Mouse (Mus musculus) lung, adult 2 months (tissue): ENCODE results near the gene Alox5. TPM values are rescaled to one million over a fixed set of nuclear protein-coding genes. Genes with fewer than 3 reads are reported as not detected.

ENCODE experiments used
- DNase-seq: peaks from one replicate; pipeline ENCODE4 v3.0.0; 2022
- H3K4me1 ChIP-seq: fragments of 200-500 bp; 2 replicates; pipeline ENCODE4 v1.6.1; 2011; ENCODE audit warnings: low read length; ENCODE audit not compliant: control insufficient read depth, insufficient read depth
- H3K4me3 ChIP-seq: fragments of 200-500 bp; replicated peaks from 2 replicates; pipeline ENCODE3; 2011; ENCODE audit warnings: low read depth, mild to moderate bottlenecking, control low read depth, low read length; ENCODE audit errors: extremely low read depth
- CTCF ChIP-seq: fragments of 200-500 bp; IDR thresholded peaks from 2 replicates; pipeline ENCODE4 v1.5.1; 2011; ENCODE audit warnings: mild to moderate bottlenecking, low read length, control low read depth; ENCODE audit not compliant: insufficient read depth
- POLR2A ChIP-seq: fragments of 200-500 bp; IDR thresholded peaks from 2 replicates; pipeline ENCODE4 v1.6.1; 2011; ENCODE audit warnings: low read depth, mild to moderate bottlenecking, control low read depth, low read length, borderline replicate concordance; ENCODE audit errors: extremely low read depth
- WGBS: fragments of 180-500 bp; shearing (Covaris S2); methylation state at CpG from one replicate; pipeline ENCODE4 v1.1.7; 2018; 5-methylcytosine and 5-hydroxymethylcytosine counted together
- polyA plus RNA-seq: library from polyadenylated mRNA; depleted of rRNA; stranded (reverse); fragments of >200 nt; gene quantifications from 2 replicates; pipeline ENCODE4 v1.2.3, GENCODE M21; 2012

The Alox5 gene
- polyA plus RNA-seq, 1 experiment = 9.1 TPM

- 38% methylated on average over 1 of the region's 1 CpGs for WGBS
- DNase-seq = no peak
- TF ChIP-seq POLR2A = no peak
- no peak for TF ChIP-seq CTCF
- Histone ChIP-seq H3K4me1 (no peaks in the 10 kb centered on the region), H3K4me3 (no peak overlapping the region)
Observed at GRCm38 (mm10) chr6:116456482-116456881, 4.5 kb downstream of the Alox5 start.

DNA sequence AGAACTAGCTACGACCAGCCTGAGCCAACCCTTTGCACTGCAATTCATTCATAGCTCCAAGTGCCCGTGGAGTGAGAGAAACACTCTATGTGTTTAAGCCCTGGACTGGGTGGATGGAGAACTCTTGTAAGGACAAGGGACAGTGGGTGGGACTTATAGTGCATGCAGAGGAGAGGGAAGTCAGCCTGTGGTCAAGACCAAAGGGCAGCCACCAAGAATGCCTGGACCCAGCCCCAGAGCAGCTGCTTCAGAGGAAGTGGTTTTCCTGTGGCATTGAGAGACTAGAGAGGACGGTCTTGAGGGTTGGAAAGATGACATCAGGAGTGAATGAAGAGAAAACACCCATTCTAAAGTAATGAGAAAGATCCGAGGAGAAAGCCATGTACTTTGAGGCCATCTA lies 5.2 kb downstream of the Alox5 start:
- no peak for TF ChIP-seq POLR2A
- no peak for TF ChIP-seq CTCF
- H3K4me3 ChIP-seq = no peak overlapping the region
- 53% methylated on average over 4 of the region's 4 CpGs for WGBS
- no peak for DNase-seq
- no peaks in the 10 kb centered on the region for H3K4me1 ChIP-seq

- no peak overlapping the region for H3K4me3 ChIP-seq
- DNase-seq = no peak
- no peaks in the 10 kb centered on the region for H3K4me1 ChIP-seq
- 60% methylated on average over 4 of the region's 4 CpGs for WGBS
- TF ChIP-seq POLR2A (no peak), CTCF (no peak)
Observed at GRCm38 (mm10) chr6:116440849-116441248, 20.1 kb downstream of the Alox5 start.

DNA sequence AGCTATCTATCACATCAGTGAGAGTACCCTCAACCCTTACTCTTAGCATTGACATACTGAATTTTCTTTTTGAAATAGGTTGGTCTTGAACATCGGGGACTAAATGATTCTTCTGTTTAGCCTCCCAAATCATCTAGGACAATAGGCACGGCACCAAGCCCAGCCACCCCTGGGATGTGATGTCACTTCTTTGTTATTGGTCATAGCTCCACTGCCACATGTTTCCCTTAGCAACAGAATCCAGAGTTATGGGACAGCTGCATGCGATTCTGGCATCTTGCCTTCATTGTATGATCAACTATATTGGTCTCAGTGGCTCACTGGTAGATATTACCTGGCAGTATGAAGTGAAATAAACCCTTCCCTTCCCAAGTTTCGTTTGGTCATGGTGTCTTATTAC lies 20.5 kb downstream of the Alox5 start:
- Histone ChIP-seq H3K4me3 (no peak overlapping the region), H3K4me1 (no peaks in the 10 kb centered on the region)
- WGBS = 69% methylated on average over 4 of the region's 4 CpGs
- TF ChIP-seq CTCF (no peak), POLR2A (no peak)
- DNase-seq = no peak

DNA sequence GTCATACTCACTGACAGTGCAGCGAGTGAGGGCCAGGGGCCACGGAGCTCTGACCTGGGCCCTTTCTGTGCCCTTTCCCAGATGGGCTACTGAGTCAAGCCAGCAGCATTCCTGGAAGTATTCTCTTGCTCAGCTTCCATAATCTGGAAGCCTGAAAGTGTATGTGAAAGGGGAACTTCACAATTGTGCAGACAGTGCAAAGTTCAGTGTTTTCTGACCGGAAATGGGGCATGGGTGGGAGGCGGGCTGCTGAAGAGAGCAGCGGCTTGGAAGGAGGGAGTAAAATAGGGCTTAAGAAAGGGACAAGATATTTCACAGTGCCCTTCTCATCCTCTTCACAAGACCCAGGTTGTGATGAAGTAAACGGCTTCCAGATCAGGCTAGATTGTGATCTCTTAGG lies 21.4 kb downstream of the Alox5 start:
- H3K4me3 ChIP-seq = no peak overlapping the region
- H3K4me1 ChIP-seq = no peaks in the 10 kb centered on the region
- TF ChIP-seq CTCF (no peak), POLR2A (no peak)
- DNase-seq = no peak
- 74% methylated on average over 6 of the region's 6 CpGs for WGBS

DNA sequence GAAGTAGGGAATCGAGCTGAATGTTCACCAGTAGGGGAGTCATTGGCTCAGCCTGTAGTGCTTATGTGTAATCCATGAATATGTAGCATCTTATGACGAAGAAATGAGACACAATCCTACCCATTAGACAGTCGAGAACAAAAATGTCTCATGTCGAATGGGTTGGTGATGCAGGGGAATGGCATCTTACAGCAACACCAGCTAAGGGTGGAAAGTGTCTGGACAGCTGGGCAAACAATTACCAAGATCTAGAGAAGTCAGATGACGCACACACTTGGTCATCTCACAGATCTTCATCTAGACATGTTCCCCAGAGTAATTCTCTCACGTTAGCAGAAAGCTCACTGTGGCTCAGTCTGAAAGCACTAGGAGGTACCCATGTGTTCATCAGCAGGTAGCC lies 22.1 kb downstream of the Alox5 start:
- no peak for DNase-seq
- no peaks in the 10 kb centered on the region for H3K4me1 ChIP-seq
- WGBS = 71% methylated on average over 6 of the region's 6 CpGs
- no peak for TF ChIP-seq CTCF
- TF ChIP-seq POLR2A = no peak
- H3K4me3 ChIP-seq = no peak overlapping the region

- 55% methylated on average over 5 of the region's 5 CpGs for WGBS
- no peaks in the 10 kb centered on the region for H3K4me1 ChIP-seq
- no peak for DNase-seq
- TF ChIP-seq CTCF = peak; percentile 35; the same call in 1 of the 2 replicates
- no peak for TF ChIP-seq POLR2A
- H3K4me3 ChIP-seq = no peak overlapping the region
Observed at GRCm38 (mm10) chr6:116428282-116428681, 32.7 kb downstream of the Alox5 start.

GRCm38 (mm10) chr6:116427552-116427951 lies 33.4 kb downstream of the Alox5 start:
- DNase-seq = no peak
- Histone ChIP-seq H3K4me3 (no peak overlapping the region), H3K4me1 (no peaks in the 10 kb centered on the region)
- WGBS = 70% methylated on average over 3 of the region's 3 CpGs
- TF ChIP-seq CTCF (no peak), POLR2A (no peak)

DNA sequence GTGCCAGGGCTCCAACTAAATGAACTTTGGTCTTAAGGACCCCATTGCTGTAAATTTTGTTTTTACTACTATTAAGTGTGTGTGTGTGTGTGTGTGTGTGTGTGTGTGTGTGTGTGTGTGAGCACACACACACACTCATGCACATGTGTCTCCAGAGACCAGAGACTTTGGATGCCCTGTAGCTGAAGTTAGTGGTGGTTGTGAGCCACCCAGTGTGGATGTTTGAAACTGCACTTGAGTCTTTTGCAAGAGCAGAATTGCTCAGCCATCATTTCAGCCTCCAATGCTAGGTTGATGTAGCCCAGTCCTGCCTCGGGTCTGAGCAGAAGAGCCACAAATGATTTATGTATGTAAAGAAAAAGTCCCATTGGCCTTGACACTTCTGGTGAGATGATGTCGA lies 37.3 kb downstream of the Alox5 start:
- Histone ChIP-seq H3K4me1 (no peaks in the 10 kb centered on the region), H3K4me3 (no peak overlapping the region)
- 0 out of 2 replicates have a peak, but pooled peaks have one; percentile 15 for TF ChIP-seq CTCF
- no peak for TF ChIP-seq POLR2A
- DNase-seq = no peak
- WGBS = 56% methylated on average over 2 of the region's 2 CpGs

GRCm38 (mm10) chr6:116422991-116423390 lies 38.0 kb downstream of the Alox5 start:
- no peak overlapping the region for H3K4me3 ChIP-seq
- TF ChIP-seq POLR2A (no peak), CTCF (no peak)
- WGBS = 75% methylated on average over 7 of the region's 7 CpGs

GRCm38 (mm10) chr6:116420271-116420670 lies 40.7 kb downstream of the Alox5 start:
- Histone ChIP-seq H3K4me3 (no peak overlapping the region), H3K4me1 (no peaks in the 10 kb centered on the region)
- no peak for TF ChIP-seq POLR2A
- TF ChIP-seq CTCF = no peak
- WGBS = 64% methylated on average over 10 of the region's 10 CpGs
- no peak for DNase-seq

More at GRCm38 (mm10) chr6:116422991-116423390, 38.0 kb downstream of the Alox5 start:
- DNase-seq = no peak
- H3K4me1 ChIP-seq = no peaks in the 10 kb centered on the region
